Mouse (Mus musculus): ENCODE data around the gene Dot1l. TPM values are rescaled to one million over a fixed set of nuclear protein-coding genes. Genes with fewer than 3 reads are reported as not detected.
"Not testable (repeated sequence)": the region's sequence is repeated elsewhere in the genome, so short reads cannot be mapped to it uniquely, and the experiment has no call there.

The Dot1l gene
- polyA plus RNA-seq, 1 experiment from 2014 or later: 13.2 TPM

DNA sequence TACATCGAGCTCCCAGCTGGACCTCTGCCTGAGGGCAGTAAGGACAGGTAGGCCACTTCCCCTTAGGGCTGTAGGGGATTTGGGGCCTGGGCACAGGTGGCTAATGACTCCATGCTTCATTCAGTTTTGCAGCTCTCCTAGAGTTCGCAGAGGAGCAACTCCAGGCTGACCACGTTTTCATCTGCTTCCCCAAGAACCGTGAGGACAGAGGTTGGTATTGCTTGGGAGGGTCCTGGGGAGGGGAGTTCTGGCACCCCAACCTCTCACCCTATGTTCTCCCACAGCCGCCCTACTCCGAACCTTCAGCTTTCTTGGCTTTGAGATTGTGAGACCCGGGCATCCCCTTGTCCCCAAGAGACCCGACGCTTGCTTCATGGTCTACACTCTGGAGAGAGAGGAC lies 73.6 kb downstream of the Dot1l start:
- Histone ChIP-seq H3K4me3 (ENCODE audit: low read length) (peak overlapping the region; percentile 77; the same call in 1 of the 2 replicates), H3K36me3 (ENCODE audit: control insufficient read depth, insufficient read depth, low read length) (peaks cover 11% of the 10 kb centered on the region), H3K4me1 (ENCODE audit: control insufficient read depth, insufficient read depth, low read depth, low read length) (peaks cover 12% of the 10 kb centered on the region), H3K4me2 (ENCODE audit: low read length) (peak overlapping the region; percentile 98)
- 79% methylated on average over 9 of the region's 9 CpGs for WGBS
- not testable (repeated sequence) for H3K9ac ChIP-seq (ENCODE audit: low read depth, low read length); ATAC-seq; H3K27me3 ChIP-seq (replicated peaks; ENCODE audit: control insufficient read depth, insufficient read depth, low read length); H3K27ac ChIP-seq (ENCODE audit: low read depth, low read length); H3K9me3 ChIP-seq (ENCODE audit: control insufficient read depth, low read length)

DNA sequence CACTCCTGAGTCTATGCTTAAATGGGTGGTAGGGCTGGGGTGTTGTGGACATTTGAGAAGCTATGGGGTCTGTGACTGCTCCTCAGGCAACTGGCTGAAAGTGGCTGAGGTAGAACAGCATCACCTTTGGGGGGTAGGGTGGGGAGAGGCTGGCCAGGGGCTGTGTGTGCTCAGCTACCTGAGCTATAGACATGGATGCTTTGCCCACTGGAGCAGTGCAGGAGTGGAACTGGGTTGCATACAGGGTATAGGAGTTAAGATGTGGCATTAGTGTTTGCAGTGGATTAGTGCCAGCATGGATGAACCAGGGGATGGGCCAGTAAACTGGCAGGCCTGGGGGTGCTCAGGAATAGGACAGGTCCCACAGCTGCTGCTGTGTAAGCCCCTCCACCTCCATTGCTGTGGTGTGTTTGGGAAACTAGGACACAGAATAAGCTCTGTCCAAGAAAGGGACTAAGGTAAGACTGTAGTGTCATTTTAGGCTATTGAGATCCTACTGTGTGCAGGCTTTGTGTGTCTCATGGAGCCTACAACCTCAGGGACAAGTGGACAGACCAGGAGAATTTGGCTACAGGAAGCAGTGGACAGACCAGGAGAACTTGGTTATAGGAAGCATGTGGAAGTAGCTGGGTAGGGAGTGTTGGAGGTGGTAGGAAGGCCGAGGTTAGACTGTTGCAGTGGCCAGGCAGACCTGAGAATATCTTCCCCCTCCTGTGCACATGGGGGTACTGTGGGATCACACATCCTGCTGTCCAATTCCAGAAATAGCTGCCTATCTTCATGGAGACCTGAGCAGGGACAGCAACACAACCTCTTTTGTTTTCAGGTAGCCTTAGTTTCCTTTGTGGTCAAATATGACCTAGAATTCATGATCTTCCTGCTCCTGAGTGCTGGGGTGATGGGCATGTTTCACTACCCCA lies 74.6 kb downstream of the Dot1l start:
- Histone ChIP-seq H3K4me2 (ENCODE audit: low read length) (no peak overlapping the region), H3K27me3 (replicated peaks; ENCODE audit: control insufficient read depth, insufficient read depth, low read length) (peaks cover 10% of the 10 kb centered on the region), H3K4me1 (ENCODE audit: control insufficient read depth, insufficient read depth, low read depth, low read length) (peaks cover 12% of the 10 kb centered on the region), H3K4me3 (ENCODE audit: low read length) (no peak overlapping the region), H3K9me3 (ENCODE audit: control insufficient read depth, low read length) (0 out of 2 replicates have a peak, but pooled peaks cover 1% of the 10 kb centered on the region), H3K36me3 (ENCODE audit: control insufficient read depth, insufficient read depth, low read length) (peaks cover 14% of the 10 kb centered on the region), H3K9ac (ENCODE audit: low read depth, low read length) (no peak overlapping the region), H3K27ac (ENCODE audit: low read depth, low read length) (no peak overlapping the region)
- 88% methylated on average over 1 of the region's 1 CpGs for WGBS
- no peak for ATAC-seq

DNA sequence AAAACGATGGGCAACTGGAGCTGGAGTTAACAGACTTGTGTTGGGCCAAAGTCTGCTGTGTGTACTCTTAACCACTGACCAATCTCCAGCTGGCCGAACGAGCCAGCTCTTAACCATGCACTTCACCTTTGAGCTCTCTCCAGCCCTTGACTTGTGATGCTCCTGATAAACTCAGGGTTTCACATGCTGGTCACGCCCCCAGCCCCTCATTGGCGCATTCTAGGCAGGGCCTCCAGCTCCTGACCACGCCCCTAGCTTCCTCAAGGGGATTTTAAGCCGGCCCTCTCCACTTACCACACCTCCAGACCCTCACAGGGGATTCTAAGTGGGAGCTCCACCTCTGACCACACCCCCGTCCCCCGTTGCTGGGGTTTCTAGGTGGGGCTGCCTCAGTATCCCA lies 76.1 kb downstream of the Dot1l start:
- no peak overlapping the region for H3K9ac ChIP-seq (ENCODE audit: low read depth, low read length)
- no peak overlapping the region for H3K4me3 ChIP-seq (ENCODE audit: low read length)
- ATAC-seq: no peak
- peaks cover 21% of the 10 kb centered on the region for H3K27me3 ChIP-seq (replicated peaks; ENCODE audit: control insufficient read depth, insufficient read depth, low read length)
- 8% methylated on average over 9 of the region's 9 CpGs for WGBS
- H3K4me2 ChIP-seq (ENCODE audit: low read length): no peak overlapping the region
- no peak overlapping the region for H3K27ac ChIP-seq (ENCODE audit: low read depth, low read length)
- peaks cover 19% of the 10 kb centered on the region for H3K36me3 ChIP-seq (ENCODE audit: control insufficient read depth, insufficient read depth, low read length)
- peaks cover 12% of the 10 kb centered on the region for H3K4me1 ChIP-seq (ENCODE audit: control insufficient read depth, insufficient read depth, low read depth, low read length)
- 0 out of 2 replicates have a peak, but pooled peaks cover 4% of the 10 kb centered on the region for H3K9me3 ChIP-seq (ENCODE audit: control insufficient read depth, low read length)

DNA sequence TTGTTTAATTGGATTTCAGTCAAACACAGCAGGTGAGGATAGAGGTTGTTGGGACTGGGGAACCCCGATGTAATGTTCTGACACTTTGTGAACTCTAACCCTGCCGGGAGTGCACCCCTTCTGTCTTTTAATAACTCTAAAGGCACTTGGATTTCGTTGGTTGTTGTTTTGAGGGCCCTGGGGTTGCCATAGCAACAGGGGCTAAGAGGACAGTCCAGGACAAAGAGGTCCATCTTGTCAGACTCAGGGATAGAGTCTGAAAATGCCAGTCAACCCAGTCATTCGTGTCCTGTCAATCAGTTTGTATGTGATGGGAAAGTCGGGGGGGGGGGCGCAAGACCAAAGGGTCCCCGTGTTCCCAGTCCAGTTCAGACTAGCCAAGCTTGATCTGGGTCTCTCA lies 77.8 kb downstream of the Dot1l start:
- peaks cover 21% of the 10 kb centered on the region for H3K27me3 ChIP-seq (replicated peaks; ENCODE audit: control insufficient read depth, insufficient read depth, low read length)
- H3K36me3 ChIP-seq (ENCODE audit: control insufficient read depth, insufficient read depth, low read length): peaks cover 19% of the 10 kb centered on the region
- no peak for ATAC-seq
- 48% methylated on average over 7 of the region's 7 CpGs for WGBS
- H3K9me3 ChIP-seq (ENCODE audit: control insufficient read depth, low read length): 0 out of 2 replicates have a peak, but pooled peaks cover 4% of the 10 kb centered on the region
- no peak overlapping the region for H3K4me3 ChIP-seq (ENCODE audit: low read length)
- no peak overlapping the region for H3K9ac ChIP-seq (ENCODE audit: low read depth, low read length)
- no peak overlapping the region for H3K27ac ChIP-seq (ENCODE audit: low read depth, low read length)
- peaks cover 8% of the 10 kb centered on the region for H3K4me1 ChIP-seq (ENCODE audit: control insufficient read depth, insufficient read depth, low read depth, low read length)
- H3K4me2 ChIP-seq (ENCODE audit: low read length): no peak overlapping the region

DNA sequence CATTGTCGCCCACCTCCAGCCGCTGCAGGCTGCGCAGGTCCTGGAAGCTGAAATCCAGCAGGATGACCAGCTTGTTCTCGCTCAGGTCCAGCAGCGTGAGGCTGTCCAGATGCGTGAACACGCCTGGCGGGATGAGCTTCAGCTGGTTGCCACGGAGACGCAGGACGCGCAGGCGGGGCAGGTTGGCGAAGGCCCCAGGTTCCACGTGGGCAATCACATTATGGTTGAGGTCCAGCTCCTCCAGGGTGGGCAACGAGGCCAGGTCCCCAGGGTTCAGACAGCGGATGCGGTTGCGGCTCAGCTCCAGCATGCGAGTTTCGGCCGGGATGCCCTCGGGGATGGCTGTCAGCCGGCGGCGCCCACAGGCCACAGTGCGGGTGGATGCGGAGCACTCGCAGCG lies 80.6 kb downstream of the Dot1l start:
- Histone ChIP-seq H3K4me2 (ENCODE audit: low read length) (0 out of 2 replicates have a peak overlapping the region, but pooled peaks have one; percentile 12), H3K36me3 (ENCODE audit: control insufficient read depth, insufficient read depth, low read length) (peaks cover 8% of the 10 kb centered on the region; the same call in 1 of the 2 replicates), H3K4me3 (ENCODE audit: low read length) (no peak overlapping the region), H3K9ac (ENCODE audit: low read depth, low read length) (no peak overlapping the region; the same call in 1 of the 2 replicates), H3K4me1 (ENCODE audit: control insufficient read depth, insufficient read depth, low read depth, low read length) (no peaks in the 10 kb centered on the region; the same call in 1 of the 2 replicates), H3K9me3 (ENCODE audit: control insufficient read depth, low read length) (0 out of 2 replicates have a peak, but pooled peaks cover 4% of the 10 kb centered on the region), H3K27me3 (replicated peaks; ENCODE audit: control insufficient read depth, insufficient read depth, low read length) (peaks cover 21% of the 10 kb centered on the region), H3K27ac (ENCODE audit: low read depth, low read length) (no peak overlapping the region)
- ATAC-seq: 0 out of 2 replicates have a peak, but pooled peaks have one; percentile 9
- 43% methylated on average over 30 of the region's 30 CpGs for WGBS

DNA sequence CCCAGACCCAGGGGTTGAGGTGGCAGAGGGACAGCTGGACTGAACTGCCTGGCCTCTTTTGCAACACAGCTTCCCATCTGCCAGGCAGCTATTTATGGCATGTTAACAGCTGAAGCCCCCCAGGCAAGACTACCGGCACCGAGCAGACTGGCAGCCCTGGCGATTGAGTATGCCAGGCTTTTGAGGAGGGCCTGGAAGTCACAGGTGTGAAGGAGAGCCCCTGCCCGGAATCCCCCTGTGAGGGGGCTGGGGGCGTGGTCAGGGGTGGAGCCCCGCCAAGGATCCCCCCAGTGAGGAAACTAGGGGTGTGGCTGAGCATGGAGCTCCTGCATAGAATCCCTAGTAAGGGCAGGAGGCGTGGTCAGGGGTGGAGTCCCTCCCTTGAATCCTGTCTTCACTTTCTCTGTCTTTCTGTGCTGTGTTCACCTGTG lies 82.0 kb downstream of the Dot1l start:
- ATAC-seq: no peak
- Histone ChIP-seq H3K36me3 (ENCODE audit: control insufficient read depth, insufficient read depth, low read length) (peaks cover 8% of the 10 kb centered on the region; the same call in 1 of the 2 replicates), H3K9ac (ENCODE audit: low read depth, low read length) (no peak overlapping the region), H3K9me3 (ENCODE audit: control insufficient read depth, low read length) (0 out of 2 replicates have a peak, but pooled peaks cover 4% of the 10 kb centered on the region), H3K4me2 (ENCODE audit: low read length) (no peak overlapping the region), H3K27me3 (replicated peaks; ENCODE audit: control insufficient read depth, insufficient read depth, low read length) (peaks cover 21% of the 10 kb centered on the region), H3K4me1 (ENCODE audit: control insufficient read depth, insufficient read depth, low read depth, low read length) (no peaks in the 10 kb centered on the region; the same call in none of the 2 replicates), H3K27ac (ENCODE audit: low read depth, low read length) (no peak overlapping the region), H3K4me3 (ENCODE audit: low read length) (no peak overlapping the region)
- 44% methylated on average over 7 of the region's 7 CpGs for WGBS

DNA sequence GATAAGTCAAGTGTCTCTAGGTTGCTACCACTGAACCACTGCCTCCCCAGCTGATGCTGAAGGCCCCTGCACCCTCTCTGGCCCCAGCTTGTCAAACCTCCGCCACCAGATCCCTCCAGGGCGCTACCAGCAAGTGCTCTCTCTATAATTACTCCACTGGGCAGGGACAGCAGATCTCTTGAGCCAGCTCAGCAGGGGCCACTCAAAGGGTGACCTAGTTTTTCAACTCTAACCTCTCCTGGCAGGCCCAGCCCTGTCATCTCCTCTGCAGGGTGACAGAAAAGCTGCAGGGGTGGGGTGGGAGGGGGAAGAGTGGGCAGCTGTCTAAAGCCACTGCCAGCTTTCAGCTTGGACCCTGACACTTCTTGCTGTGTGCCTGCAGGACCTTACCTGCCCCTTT lies 82.8 kb downstream of the Dot1l start:
- 23% methylated on average over 2 of the region's 2 CpGs for WGBS
- peaks cover under 1% of the 10 kb centered on the region for H3K4me1 ChIP-seq (ENCODE audit: control insufficient read depth, insufficient read depth, low read depth, low read length)
- peaks cover 22% of the 10 kb centered on the region for H3K27me3 ChIP-seq (replicated peaks; ENCODE audit: control insufficient read depth, insufficient read depth, low read length)
- ATAC-seq: no peak
- no peak overlapping the region for H3K4me2 ChIP-seq (ENCODE audit: low read length)
- peaks cover 8% of the 10 kb centered on the region; the same call in 1 of the 2 replicates for H3K36me3 ChIP-seq (ENCODE audit: control insufficient read depth, insufficient read depth, low read length)
- 0 out of 2 replicates have a peak, but pooled peaks cover 4% of the 10 kb centered on the region for H3K9me3 ChIP-seq (ENCODE audit: control insufficient read depth, low read length)
- no peak overlapping the region for H3K27ac ChIP-seq (ENCODE audit: low read depth, low read length)
- H3K4me3 ChIP-seq (ENCODE audit: low read length): no peak overlapping the region
- H3K9ac ChIP-seq (ENCODE audit: low read depth, low read length): no peak overlapping the region

DNA sequence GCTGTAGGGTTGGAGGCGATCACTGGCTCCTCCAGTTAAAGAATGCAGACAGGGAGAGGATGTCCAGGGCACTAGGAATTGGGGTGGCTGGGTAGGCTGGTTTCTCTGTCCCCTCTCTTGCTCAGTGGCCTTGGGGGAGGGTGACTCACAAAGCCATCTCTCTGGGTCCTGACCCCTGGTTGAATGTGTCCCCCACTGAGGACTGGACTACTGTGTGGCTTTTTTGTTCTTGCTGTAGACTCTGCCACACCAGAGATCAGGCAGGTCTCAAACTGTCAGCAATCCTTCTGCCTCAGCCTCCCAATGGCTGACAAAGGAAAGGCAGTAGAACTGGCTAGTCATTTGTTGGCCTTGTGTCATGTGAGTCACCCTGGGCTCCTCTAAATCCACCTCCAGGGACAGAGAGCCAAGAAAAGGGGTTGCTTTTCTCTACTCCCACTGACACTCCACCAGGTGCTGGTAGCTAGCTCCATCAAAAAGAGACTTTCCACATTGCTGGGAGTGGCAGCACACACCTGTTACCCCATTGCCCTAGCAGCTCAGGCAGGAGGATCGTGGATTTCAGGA lies 83.4 kb downstream of the Dot1l start:
- Histone ChIP-seq H3K9me3 (ENCODE audit: control insufficient read depth, low read length) (0 out of 2 replicates have a peak, but pooled peaks cover 4% of the 10 kb centered on the region), H3K36me3 (ENCODE audit: control insufficient read depth, insufficient read depth, low read length) (peaks cover 8% of the 10 kb centered on the region; the same call in 1 of the 2 replicates), H3K27me3 (replicated peaks; ENCODE audit: control insufficient read depth, insufficient read depth, low read length) (peaks cover 27% of the 10 kb centered on the region), H3K4me2 (ENCODE audit: low read length) (no peak overlapping the region), H3K27ac (ENCODE audit: low read depth, low read length) (no peak overlapping the region), H3K4me3 (ENCODE audit: low read length) (no peak overlapping the region), H3K4me1 (ENCODE audit: control insufficient read depth, insufficient read depth, low read depth, low read length) (peaks cover 6% of the 10 kb centered on the region), H3K9ac (ENCODE audit: low read depth, low read length) (no peak overlapping the region)
- no peak for ATAC-seq
- 70% methylated on average over 2 of the region's 2 CpGs for WGBS

DNA sequence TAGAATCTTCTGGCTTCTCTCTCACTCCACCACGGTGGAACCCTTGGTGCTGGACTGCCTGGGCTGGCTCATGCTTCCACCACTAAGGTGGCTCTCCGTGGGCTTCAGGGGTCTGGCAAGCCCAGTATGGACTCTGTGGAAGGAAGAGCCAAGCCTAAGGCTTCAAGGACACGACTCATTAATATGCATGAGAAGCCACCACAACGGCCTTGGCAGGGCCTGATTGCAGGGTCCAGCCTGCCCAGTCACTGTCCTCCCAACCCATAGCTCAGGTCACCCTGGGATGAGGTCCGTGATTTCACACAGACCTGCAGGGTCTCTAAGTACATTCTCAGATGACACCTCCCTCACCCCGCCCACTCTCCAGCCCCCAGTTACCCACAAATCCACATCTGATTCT lies 84.8 kb downstream of the Dot1l start:
- H3K4me3 ChIP-seq (ENCODE audit: low read length): no peak overlapping the region
- H3K36me3 ChIP-seq (ENCODE audit: control insufficient read depth, insufficient read depth, low read length): peaks cover 3% of the 10 kb centered on the region; the same call in 1 of the 2 replicates
- 51% methylated on average over 6 of the region's 6 CpGs for WGBS
- no peak overlapping the region for H3K4me2 ChIP-seq (ENCODE audit: low read length)
- H3K4me1 ChIP-seq (ENCODE audit: control insufficient read depth, insufficient read depth, low read depth, low read length): peaks cover 13% of the 10 kb centered on the region
- no peak overlapping the region for H3K9ac ChIP-seq (ENCODE audit: low read depth, low read length)
- ATAC-seq: no peak
- no peak overlapping the region for H3K27ac ChIP-seq (ENCODE audit: low read depth, low read length)
- peaks cover 18% of the 10 kb centered on the region for H3K27me3 ChIP-seq (replicated peaks; ENCODE audit: control insufficient read depth, insufficient read depth, low read length)
- 0 out of 2 replicates have a peak, but pooled peaks cover under 1% of the 10 kb centered on the region for H3K9me3 ChIP-seq (ENCODE audit: control insufficient read depth, low read length)
